Mouse (Mus musculus): Measurements from ENCODE around the gene Tenm4. TPM values are rescaled to one million over a fixed set of nuclear protein-coding genes. Genes with fewer than 3 reads are reported as not detected.

Tenm4 gene
- total and polyA plus RNA-seq, 3 experiments = 9.2 to 15.2 TPM; not detected in 1

DNA sequence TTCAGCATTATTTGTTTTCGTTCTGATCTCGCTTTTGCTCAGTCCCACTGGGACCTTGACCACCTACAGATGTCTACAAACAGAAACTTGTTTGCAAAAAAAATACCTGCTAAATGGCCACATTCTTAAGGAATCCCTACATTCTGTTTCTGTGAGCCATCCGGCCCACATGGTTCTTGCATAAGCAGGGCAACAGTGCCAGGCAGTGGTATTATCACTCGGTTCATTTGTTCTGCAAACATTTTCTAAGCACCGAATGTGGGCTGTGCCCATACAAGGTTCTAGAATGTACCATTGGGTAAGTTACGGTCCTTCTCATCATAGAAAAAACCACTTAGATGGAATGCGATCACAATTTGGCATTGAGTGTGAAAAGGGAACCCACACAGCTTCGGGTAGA lies 274.7 kb downstream of the Tenm4 start:
- no peak overlapping the region for H3K27ac ChIP-seq (ENCODE audit: control insufficient read depth, low read depth, low read length)
- TF ChIP-seq NELFE (IDR thresholded peaks at IDR 0.05; ENCODE audit: low read depth, low read length) = no peak
- TF ChIP-seq TAL1 (IDR thresholded peaks at IDR 0.05; ENCODE audit: low read length) = no peak
- TF ChIP-seq KAT2A (conservative IDR thresholded peaks at IDR 0.05; ENCODE audit: low read depth, low read length) = no peak
- no peak for TF ChIP-seq MXI1 (IDR thresholded peaks at IDR 0.05; ENCODE audit: low read depth, low read length)
- TF ChIP-seq JUND (IDR thresholded peaks at IDR 0.05; ENCODE audit: low read depth, low read length) = no peak
- TF ChIP-seq BHLHE40 (IDR thresholded peaks at IDR 0.05; ENCODE audit: borderline replicate concordance, low read depth, low read length) = no peak
- no peak for TF ChIP-seq POLR2AphosphoS2 (IDR thresholded peaks at IDR 0.05; ENCODE audit: low read length)
- TF ChIP-seq MAX (IDR thresholded peaks at IDR 0.05; ENCODE audit: low read length) = no peak
- TF ChIP-seq ZNF384 (IDR thresholded peaks at IDR 0.05; ENCODE audit: low read depth, low read length) = no peak
- TF ChIP-seq RCOR1 (IDR thresholded peaks at IDR 0.05; ENCODE audit: low read depth, low read length) = no peak

DNA sequence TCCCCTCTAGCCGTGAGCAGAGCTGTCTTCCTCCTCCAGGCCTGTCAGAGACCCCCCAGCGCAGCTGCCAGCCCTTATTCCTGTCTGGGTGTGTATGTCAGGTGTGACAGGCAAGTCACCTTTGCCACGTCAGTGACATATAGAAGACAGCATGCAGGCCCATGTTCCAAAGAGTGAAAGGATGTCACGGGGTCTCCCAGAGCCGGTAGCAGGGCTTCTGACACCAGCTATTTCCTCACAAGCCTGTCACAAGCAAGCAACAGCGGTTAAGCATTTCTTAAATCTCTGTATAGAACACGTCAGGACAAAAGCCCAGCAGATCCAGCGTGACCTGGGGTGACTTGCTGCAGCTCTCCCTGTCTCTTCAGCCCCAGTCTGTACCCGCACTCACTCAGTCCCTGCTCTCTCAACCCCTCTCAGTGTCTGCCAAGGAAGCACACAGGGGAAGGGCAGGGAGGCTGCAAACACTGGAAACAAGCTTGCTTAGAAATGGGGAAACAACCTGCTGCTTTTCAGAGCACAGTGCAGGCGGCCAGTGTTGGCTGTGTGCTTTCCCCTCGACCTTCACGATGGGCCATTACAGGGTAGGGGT lies 276.9 kb downstream of the Tenm4 start:
- Histone ChIP-seq H3K27me3 (ENCODE audit: control insufficient read depth in 1 of 2, insufficient read depth in 2 of 2, low read length in 2 of 2) (no peaks in the 10 kb centered on the region), H3K9me3 (replicated peaks; ENCODE audit: insufficient read depth, low read length) (no peaks in the 10 kb centered on the region), H3K4me1 (ENCODE audit: control insufficient read depth in 1 of 2, insufficient read depth in 2 of 2, low read length in 2 of 2) (no peaks in the 10 kb centered on the region), H3K79me2 (ENCODE audit: control insufficient read depth, insufficient read depth, low read length, poor library complexity) (no peaks in the 10 kb centered on the region), H3K36me3 (ENCODE audit: control insufficient read depth in 1 of 2, insufficient read depth in 2 of 2, low read length in 2 of 2) (no peaks in the 10 kb centered on the region), H3K4me3 (ENCODE audit: control insufficient read depth in 1 of 2, insufficient read depth in 1 of 2, low read depth in 2 of 2, low read length in 2 of 2) (no peak overlapping the region), H3K9ac (ENCODE audit: control insufficient read depth, low read depth, low read length, poor library complexity, severe bottlenecking) (no peak overlapping the region), H3K27ac (ENCODE audit: control insufficient read depth, low read depth, low read length) (no peak overlapping the region)
- TF ChIP-seq SIN3A (IDR thresholded peaks at IDR 0.05; ENCODE audit: low read length) (no peak), GATA1 (IDR thresholded peaks at IDR 0.05; ENCODE audit: low read depth, low read length) (no peak), POLR2A (IDR thresholded peaks at IDR 0.05; ENCODE audit: control insufficient read depth in 1 of 2, insufficient read depth in 1 of 2, low read depth in 1 of 2, low read length in 2 of 2, poor library complexity in 1 of 2) (no peak), MEF2A (IDR thresholded peaks at IDR 0.05; ENCODE audit: extremely low read depth, insufficient replicate concordance, low read depth, low read length, poor library complexity, severe bottlenecking) (no peak), ZMIZ1 (IDR thresholded peaks at IDR 0.05; ENCODE audit: low read depth, low read length) (no peak), MYC (IDR thresholded peaks at IDR 0.05; ENCODE audit: low read depth, low read length) (no peak), EP300 (IDR thresholded peaks at IDR 0.05; ENCODE audit: low read depth in 1 of 2, low read length in 2 of 2) (no peak), USF2 (IDR thresholded peaks at IDR 0.05; ENCODE audit: borderline replicate concordance in 1 of 2, insufficient read depth in 1 of 2, low read depth in 1 of 2, low read length in 2 of 2) (no peak), CHD1 (IDR thresholded peaks at IDR 0.05; ENCODE audit: low read depth, low read length) (no peak), TBP (IDR thresholded peaks at IDR 0.05; ENCODE audit: low read depth, low read length) (no peak), JUND (IDR thresholded peaks at IDR 0.05; ENCODE audit: low read depth, low read length) (no peak), MAFK (IDR thresholded peaks at IDR 0.05; ENCODE audit: borderline replicate concordance, low read depth, low read length) (no peak), MYB (IDR thresholded peaks at IDR 0.05; ENCODE audit: low read depth, low read length) (no peak), USF1 (IDR thresholded peaks at IDR 0.05; ENCODE audit: low read depth, low read length) (no peak), SMC3 (IDR thresholded peaks at IDR 0.05; ENCODE audit: low read depth, low read length) (no peak), NRF1 (IDR thresholded peaks at IDR 0.05; ENCODE audit: insufficient read depth, low read depth, low read length, poor library complexity, severe bottlenecking) (no peak)
- DNase-seq (ENCODE audit: low read depth, low spot score) = no peak

More for the DNA sequence above, 274.7 kb downstream of the Tenm4 start:
- Histone ChIP-seq H3K9ac (ENCODE audit: control insufficient read depth, low read depth, low read length, poor library complexity, severe bottlenecking) (no peak overlapping the region), H3K9me3 (replicated peaks; ENCODE audit: insufficient read depth, low read length) (no peaks in the 10 kb centered on the region), H3K36me3 (ENCODE audit: control insufficient read depth in 1 of 2, insufficient read depth in 2 of 2, low read length in 2 of 2) (no peaks in the 10 kb centered on the region), H3K79me2 (ENCODE audit: control insufficient read depth, insufficient read depth, low read length, poor library complexity) (no peaks in the 10 kb centered on the region), H3K4me1 (ENCODE audit: control insufficient read depth in 1 of 2, insufficient read depth in 2 of 2, low read length in 2 of 2) (no peaks in the 10 kb centered on the region), H3K27me3 (ENCODE audit: control insufficient read depth in 1 of 2, insufficient read depth in 2 of 2, low read length in 2 of 2) (no peaks in the 10 kb centered on the region), H3K4me3 (ENCODE audit: control insufficient read depth in 1 of 2, insufficient read depth in 1 of 2, low read depth in 2 of 2, low read length in 2 of 2) (no peak overlapping the region)
- DNase-seq (ENCODE audit: low read depth, low spot score) = no peak
